Mouse (Mus musculus) small intestine, adult 2 months (tissue): ENCODE measurements around the gene Olfr1046.

Source experiments
- CTCF ChIP-seq: fragments of 200-500 bp; IDR thresholded peaks from 2 replicates; pipeline ENCODE4 v1.5.1; 2012; ENCODE audit warnings: low read depth, mild to moderate bottlenecking, control low read depth, inconsistent platforms, low read length, moderate library complexity, mixed read lengths; ENCODE audit not compliant: insufficient replicate concordance, insufficient read length; ENCODE audit errors: extremely low read depth
- POLR2A ChIP-seq: fragments of 200-500 bp; IDR thresholded peaks from 2 replicates; pipeline ENCODE4 v1.6.1; 2012; ENCODE audit warnings: low read depth, mild to moderate bottlenecking, control low read depth, inconsistent platforms, low read length, moderate library complexity

- TF ChIP-seq POLR2A, result no peak
- TF ChIP-seq CTCF, result no peak
These were observed 23.3 kb downstream of the Olfr1046 start for GRCm38 (mm10) chr2:86195863-86196262.
